Mouse (Mus musculus) limb, embryonic 10.5 days (tissue): ENCODE measurements at regions not wholly inside any gene's neighbourhood (a gene's known extent, or its start where the extent isn't known, plus 50 kb on each side); places are given as distances from the start of the nearest gene placed in this dataset.

Source experiments
- DNase-seq: peaks from one replicate; pipeline ENCODE4 v3.0.0-alpha.2; 2017; ENCODE audit warnings: low spot score
- H3K27ac ChIP-seq: fragments of 300-500 bp; sonication (generic); 2 replicates; pipeline ENCODE4 v1.5.1; 2016; ENCODE audit warnings: mild to moderate bottlenecking
- H3K27me3 ChIP-seq: fragments of 300-500 bp; sonication (generic); 2 replicates; pipeline ENCODE4 v1.6.1; 2016; ENCODE audit warnings: low read depth, mild to moderate bottlenecking; ENCODE audit not compliant: poor library complexity, severe bottlenecking
- H3K36me3 ChIP-seq: fragments of 300-500 bp; sonication (generic); 2 replicates; pipeline ENCODE4 v1.6.1; 2016; ENCODE audit warnings: mild to moderate bottlenecking, moderate library complexity
- H3K4me1 ChIP-seq: fragments of 300-500 bp; sonication (generic); 2 replicates; pipeline ENCODE4 v1.6.1; 2016
- H3K4me3 ChIP-seq: fragments of 300-500 bp; sonication (generic); 2 replicates; pipeline ENCODE4 v1.5.1; 2016; ENCODE audit warnings: mild to moderate bottlenecking, moderate library complexity
- H3K9me3 ChIP-seq: fragments of 300-500 bp; sonication (generic); replicated peaks from 2 replicates; pipeline ENCODE4 v1.6.1; 2016; ENCODE audit warnings: mild to moderate bottlenecking
- WGBS: fragments of 180-500 bp; shearing (Covaris S2); methylation state at CpG from one replicate; pipeline ENCODE4 v1.1.7; 2016; 5-methylcytosine and 5-hydroxymethylcytosine counted together

DNA sequence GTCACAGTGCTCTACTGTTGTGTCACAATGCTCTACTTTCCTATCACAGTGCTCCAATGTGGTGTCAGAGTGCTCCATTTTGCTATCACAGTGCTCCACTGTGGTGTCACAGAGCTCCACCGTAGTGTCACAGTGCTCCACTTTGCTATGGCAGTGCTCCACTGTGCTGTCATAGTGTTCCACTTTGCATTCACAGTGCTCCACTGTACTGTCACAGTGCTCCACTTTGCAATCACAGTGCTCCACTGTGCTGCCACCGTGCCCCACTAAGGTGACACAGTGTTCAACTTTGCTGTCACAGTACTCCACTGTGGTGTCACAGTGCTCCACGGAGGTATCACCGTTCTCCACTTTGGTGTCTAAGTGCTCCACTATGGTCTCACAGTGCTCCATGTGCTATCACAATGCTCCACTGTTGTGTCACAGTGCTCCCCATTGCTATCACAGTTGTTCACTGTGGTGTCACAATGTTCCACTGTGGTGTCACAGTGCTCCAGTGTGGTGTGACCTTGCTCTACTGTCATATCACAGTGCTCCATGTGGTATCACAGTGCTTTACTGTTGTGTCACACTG, 78.9 kb upstream of the Trpm1 start:
- H3K27me3 ChIP-seq, result no peaks in the 10 kb centered on the region
- WGBS, result 91% methylated on average over 4 of the region's 4 CpGs
- H3K4me3 ChIP-seq, result no peak overlapping the region
- no peaks in the 10 kb centered on the region for H3K9me3 ChIP-seq
- H3K27ac ChIP-seq, result no peak overlapping the region
- no peaks in the 10 kb centered on the region for H3K4me1 ChIP-seq
- no peaks in the 10 kb centered on the region for H3K36me3 ChIP-seq
- DNase-seq, result peak; percentile 21

DNA sequence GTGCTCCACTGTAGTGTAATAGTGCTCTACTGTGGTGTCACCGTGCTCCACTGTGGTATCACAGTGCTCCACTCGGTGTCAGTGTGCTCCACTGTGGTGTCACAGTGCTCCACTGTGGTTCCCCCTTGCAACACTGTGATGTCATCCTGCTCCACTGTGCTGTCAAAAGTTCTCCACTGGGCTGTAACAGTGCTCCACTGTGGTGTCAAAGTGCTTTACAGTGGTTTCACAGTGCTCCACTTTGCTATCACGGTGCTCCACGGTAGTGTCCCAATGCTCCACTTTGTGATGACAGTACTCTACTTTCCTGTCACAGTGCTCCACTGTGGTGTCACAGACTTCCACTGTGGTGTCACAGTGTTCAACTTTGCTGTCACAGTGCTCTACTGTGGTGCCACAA, 79.4 kb upstream of the Trpm1 start:
- H3K9me3 ChIP-seq, result no peaks in the 10 kb centered on the region
- DNase-seq, result no peak
- H3K27ac ChIP-seq, result no peak overlapping the region
- WGBS, result 84% methylated on average over 4 of the region's 4 CpGs
- H3K36me3 ChIP-seq, result no peaks in the 10 kb centered on the region
- no peaks in the 10 kb centered on the region for H3K4me1 ChIP-seq
- no peak overlapping the region for H3K4me3 ChIP-seq
- H3K27me3 ChIP-seq, result no peaks in the 10 kb centered on the region

DNA sequence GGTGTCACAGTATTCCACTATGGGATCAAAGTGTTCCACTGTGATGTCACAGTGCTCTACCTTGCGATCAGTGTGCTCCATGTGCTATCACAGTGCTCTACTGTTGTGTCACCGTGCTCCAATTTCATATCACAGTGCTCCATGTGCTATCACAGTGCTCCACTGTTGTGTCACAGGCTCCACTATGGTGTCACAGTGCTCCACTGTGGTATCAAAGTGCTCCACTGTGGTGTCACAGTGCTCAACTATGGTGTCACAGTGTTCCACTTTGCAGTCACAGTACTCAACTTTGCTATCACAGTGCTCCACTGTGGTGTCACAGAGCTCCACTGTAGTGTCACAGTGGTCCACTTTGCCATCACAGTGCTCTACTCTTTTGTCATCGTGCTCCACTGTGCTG, 79.9 kb upstream of the Trpm1 start:
- Histone ChIP-seq H3K27me3 (no peaks in the 10 kb centered on the region), H3K4me3 (no peak overlapping the region), H3K27ac (no peak overlapping the region), H3K9me3 (no peaks in the 10 kb centered on the region), H3K4me1 (no peaks in the 10 kb centered on the region), H3K36me3 (no peaks in the 10 kb centered on the region)
- WGBS, result 86% methylated on average over 3 of the region's 3 CpGs
- DNase-seq, result peak; percentile 26

DNA sequence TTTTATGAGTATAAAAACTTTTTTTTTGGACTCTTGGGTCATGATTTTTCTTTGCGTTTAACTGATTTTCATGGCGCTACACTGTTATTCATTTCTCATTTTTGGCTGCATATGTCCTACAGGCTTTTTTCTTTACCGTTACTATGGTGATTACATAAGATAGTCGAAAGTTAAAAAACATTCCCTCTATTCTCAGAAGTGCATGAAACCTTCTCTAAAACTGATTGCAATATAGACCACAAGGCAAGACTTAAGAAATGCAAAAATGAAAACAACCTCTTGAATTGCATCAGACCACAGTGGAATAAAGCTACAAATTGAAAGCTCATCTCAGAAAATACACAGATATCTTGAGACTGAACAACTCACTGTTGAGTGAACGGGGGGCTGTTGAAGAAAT, 82.7 kb upstream of the Trpm1 start:
- H3K36me3 ChIP-seq, result no peaks in the 10 kb centered on the region
- DNase-seq, result no peak
- no peaks in the 10 kb centered on the region for H3K4me1 ChIP-seq
- H3K9me3 ChIP-seq, result no peaks in the 10 kb centered on the region
- WGBS, result 93% methylated on average over 5 of the region's 5 CpGs
- H3K27ac ChIP-seq, result no peak overlapping the region
- H3K4me3 ChIP-seq, result no peak overlapping the region
- H3K27me3 ChIP-seq, result no peaks in the 10 kb centered on the region

DNA sequence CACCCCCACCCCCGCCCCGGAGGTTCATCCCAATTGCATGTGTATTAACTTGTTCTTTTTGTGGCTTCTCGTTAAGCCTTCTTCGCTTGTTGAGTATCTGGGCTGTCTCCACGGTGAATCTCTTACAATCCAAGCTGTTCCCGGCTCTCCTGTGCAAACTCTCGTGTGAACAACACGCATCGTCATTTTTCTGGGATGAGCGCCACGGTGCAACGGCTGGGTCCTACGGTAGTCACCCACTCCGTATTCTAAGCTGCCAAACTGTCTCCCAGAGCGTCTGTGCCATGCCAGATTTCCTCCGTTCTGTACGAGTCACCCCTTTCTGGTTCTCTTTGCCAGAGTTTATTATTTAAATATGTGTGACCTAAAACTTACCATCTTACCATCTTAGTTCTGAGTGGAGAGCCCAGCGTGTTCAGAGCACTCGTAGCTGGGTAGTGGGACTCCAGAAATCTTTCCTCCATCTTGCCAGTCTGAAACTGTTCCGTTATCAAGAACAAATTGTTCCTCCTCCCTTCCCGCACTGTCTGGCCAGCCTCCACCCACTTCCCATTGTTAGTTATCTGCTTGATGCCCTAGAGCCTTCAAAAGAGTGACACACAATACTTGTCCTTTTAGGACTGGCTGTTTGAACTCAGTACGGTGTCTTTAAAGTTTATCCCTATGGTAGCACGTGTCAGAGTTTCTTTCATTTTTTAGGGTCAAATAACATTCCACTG, 87.9 kb upstream of the Trpm1 start:
- Histone ChIP-seq H3K27me3 (no peaks in the 10 kb centered on the region), H3K27ac (no peak overlapping the region), H3K4me3 (no peak overlapping the region), H3K4me1 (no peaks in the 10 kb centered on the region), H3K36me3 (no peaks in the 10 kb centered on the region), H3K9me3 (no peaks in the 10 kb centered on the region)
- no peak for DNase-seq
- 93% methylated on average over 23 of the region's 23 CpGs for WGBS

DNA sequence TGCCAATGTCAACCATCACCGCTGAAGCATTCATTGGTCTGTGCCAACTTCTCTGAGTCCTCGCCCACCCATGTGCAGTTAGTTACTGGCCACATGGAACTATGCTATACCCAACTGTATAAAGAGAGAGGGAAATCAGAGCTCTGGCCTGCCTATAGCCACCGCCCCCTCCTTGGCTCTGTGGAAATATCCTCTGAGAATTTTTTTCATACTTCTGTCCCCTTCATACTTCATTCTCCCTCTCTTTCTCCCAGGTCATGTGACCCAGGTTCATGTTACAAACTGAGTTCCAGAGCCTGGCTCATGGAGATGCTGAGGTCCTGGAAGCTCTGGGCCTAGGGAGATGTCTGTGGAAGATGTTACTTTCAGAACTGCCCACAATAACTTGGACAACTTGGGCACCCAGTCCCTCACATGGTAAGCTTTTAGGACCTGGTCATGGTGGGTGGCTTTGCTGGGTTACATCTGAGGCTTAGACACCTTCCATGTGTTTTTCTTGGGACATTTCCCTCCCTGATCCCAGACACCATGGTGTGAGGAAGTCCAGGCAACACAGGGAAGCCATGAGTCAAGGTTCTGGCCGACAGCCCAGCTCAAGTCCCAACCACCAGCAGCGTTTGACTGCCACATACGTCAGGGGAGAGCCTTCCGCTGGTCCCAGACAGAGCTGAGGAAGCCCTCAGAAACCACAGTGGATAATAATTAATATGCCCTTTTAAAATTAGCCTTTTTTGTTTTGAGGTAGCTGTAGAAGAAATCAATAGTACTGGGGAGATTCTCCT, 89.0 kb upstream of the Trpm1 start:
- no peak for DNase-seq
- no peaks in the 10 kb centered on the region for H3K36me3 ChIP-seq
- H3K9me3 ChIP-seq, result no peaks in the 10 kb centered on the region
- H3K27me3 ChIP-seq, result no peaks in the 10 kb centered on the region
- no peaks in the 10 kb centered on the region for H3K4me1 ChIP-seq
- H3K4me3 ChIP-seq, result no peak overlapping the region
- WGBS, result 91% methylated on average over 7 of the region's 7 CpGs
- H3K27ac ChIP-seq, result no peak overlapping the region

DNA sequence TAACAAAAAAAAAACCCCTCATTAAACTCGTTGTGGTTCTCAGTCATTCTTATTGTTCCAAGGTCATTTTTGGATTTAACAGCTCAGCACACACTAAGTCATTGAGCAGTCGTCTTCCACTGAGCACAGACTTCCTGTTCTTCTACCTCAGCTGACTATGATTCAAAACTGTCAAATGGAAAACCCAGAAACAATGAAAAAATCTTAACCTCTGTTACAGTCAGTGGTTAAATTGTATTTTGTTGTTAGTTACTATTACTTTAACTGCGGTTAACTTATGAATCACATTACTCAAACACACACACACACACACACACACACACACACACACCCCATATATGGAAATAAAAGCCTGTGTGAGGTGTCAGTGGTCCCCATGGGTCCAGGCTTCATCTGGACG, 92.5 kb upstream of the Trpm1 start:
- no peaks in the 10 kb centered on the region for H3K27me3 ChIP-seq
- no peaks in the 10 kb centered on the region for H3K36me3 ChIP-seq
- no peak overlapping the region for H3K4me3 ChIP-seq
- H3K27ac ChIP-seq, result no peak overlapping the region
- 72% methylated on average over 4 of the region's 4 CpGs for WGBS
- no peak for DNase-seq
- H3K9me3 ChIP-seq, result no peaks in the 10 kb centered on the region
- peaks cover 11% of the 10 kb centered on the region for H3K4me1 ChIP-seq

DNA sequence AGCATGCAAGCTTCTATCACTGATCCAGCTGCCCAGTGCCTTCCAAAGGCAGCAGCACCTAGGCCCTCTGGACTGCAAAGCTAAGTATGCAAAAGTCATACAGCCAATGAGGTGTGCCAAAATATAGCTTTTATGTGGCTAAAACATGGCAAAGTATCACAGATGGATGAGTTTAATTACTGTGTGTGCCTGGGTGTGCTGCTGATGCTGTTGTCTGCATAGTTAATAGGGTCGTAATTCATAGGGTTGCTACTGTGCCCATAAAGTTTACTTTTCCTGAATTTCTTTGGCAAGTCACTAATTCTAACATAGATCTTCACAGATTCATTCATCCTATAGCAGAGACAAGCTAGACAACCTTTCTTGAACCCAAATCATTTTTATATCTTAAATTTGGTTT, 93.1 kb upstream of the Trpm1 start:
- Histone ChIP-seq H3K27ac (no peak overlapping the region), H3K27me3 (no peaks in the 10 kb centered on the region), H3K4me3 (no peak overlapping the region), H3K4me1 (peaks cover 11% of the 10 kb centered on the region), H3K9me3 (no peaks in the 10 kb centered on the region), H3K36me3 (no peaks in the 10 kb centered on the region)
- DNase-seq, result no peak
- 93% methylated on average over 1 of the region's 1 CpGs for WGBS

DNA sequence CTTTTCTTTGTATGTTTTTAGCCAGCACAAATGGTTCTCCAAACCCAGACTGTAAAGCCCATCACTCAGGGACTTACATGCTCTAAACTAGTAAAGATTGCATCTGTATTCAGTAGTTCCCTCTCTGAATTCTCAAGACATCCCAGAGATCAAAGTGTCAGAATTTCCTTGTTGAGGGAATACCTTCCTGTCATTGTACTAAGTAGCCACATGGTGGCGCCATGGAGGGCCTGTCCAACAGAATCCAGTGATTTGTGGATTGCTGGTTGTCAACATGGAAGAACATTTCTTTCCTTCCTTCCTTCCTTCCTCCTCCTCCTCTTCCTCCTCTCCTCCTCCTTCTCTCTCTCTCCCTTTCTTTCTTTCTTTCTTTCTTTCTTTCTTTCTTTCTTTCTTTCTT, 93.6 kb upstream of the Trpm1 start:
- no peaks in the 10 kb centered on the region for H3K27me3 ChIP-seq
- H3K27ac ChIP-seq, result no peak overlapping the region
- no peaks in the 10 kb centered on the region for H3K36me3 ChIP-seq
- DNase-seq, result no peak
- peaks cover 11% of the 10 kb centered on the region for H3K4me1 ChIP-seq
- 4% methylated on average over 1 of the region's 1 CpGs for WGBS
- no peaks in the 10 kb centered on the region for H3K9me3 ChIP-seq
- no peak overlapping the region for H3K4me3 ChIP-seq

DNA sequence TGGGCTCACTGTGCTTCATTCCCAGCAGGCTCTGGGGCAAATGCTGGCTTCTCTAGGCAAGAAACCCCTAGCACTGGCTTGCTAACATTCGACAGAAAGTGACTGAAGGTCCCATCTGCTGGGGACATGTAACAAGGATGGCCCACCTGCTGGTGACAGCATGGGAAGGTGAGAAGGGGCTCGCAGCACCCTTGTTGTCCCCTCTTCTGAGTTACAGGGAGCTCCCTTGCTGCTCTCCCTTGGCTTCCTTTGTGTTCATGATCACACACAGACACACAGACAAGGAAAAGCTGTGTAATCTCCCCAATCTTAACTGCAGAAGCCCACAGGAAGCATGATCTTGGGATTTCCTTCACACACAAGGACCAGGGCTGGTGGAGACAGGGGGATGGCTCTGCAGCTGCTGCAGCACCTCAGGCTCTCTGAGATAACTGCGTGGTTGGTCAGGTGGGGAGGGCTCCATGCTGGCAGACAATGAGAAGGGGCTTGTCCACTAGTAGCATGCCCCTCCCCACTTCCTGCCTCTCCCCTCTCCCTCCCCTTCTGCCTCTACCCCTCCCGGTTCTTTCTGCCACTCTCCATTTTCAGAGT, 95.3 kb upstream of the Trpm1 start:
- WGBS, result 33% methylated on average over 4 of the region's 4 CpGs
- H3K27me3 ChIP-seq, result no peaks in the 10 kb centered on the region
- peaks cover 11% of the 10 kb centered on the region for H3K4me1 ChIP-seq
- H3K4me3 ChIP-seq, result no peak overlapping the region
- no peak for DNase-seq
- H3K36me3 ChIP-seq, result no peaks in the 10 kb centered on the region
- peak overlapping the region; percentile 47 for H3K27ac ChIP-seq
- H3K9me3 ChIP-seq, result no peaks in the 10 kb centered on the region

DNA sequence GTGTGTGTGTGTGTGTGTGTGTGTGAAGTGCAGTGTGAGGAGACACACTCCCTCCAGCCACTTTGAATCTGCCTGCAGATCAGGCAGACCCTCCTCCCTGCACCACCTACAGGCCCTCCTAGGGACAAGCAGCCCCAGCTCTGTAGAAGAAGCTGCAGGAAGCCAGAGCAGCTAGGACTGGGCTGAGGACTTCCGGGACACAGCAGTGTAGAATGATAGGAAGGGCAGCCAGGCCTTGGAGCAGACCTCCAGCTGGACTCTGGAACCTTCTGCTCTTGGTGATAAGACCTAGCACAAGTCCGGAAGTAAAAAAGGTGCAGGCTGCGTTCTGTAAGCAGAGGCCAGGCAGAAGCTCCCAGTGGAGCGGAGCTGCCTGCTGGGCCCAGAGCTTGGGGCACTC, 95.8 kb upstream of the Trpm1 start:
- Histone ChIP-seq H3K27ac (peak overlapping the region; percentile 47; the same call in 1 of the 2 replicates), H3K4me1 (peaks cover 11% of the 10 kb centered on the region), H3K9me3 (no peaks in the 10 kb centered on the region), H3K36me3 (no peaks in the 10 kb centered on the region), H3K4me3 (no peak overlapping the region), H3K27me3 (no peaks in the 10 kb centered on the region)
- DNase-seq, result no peak
- WGBS, result 63% methylated on average over 4 of the region's 4 CpGs

DNA sequence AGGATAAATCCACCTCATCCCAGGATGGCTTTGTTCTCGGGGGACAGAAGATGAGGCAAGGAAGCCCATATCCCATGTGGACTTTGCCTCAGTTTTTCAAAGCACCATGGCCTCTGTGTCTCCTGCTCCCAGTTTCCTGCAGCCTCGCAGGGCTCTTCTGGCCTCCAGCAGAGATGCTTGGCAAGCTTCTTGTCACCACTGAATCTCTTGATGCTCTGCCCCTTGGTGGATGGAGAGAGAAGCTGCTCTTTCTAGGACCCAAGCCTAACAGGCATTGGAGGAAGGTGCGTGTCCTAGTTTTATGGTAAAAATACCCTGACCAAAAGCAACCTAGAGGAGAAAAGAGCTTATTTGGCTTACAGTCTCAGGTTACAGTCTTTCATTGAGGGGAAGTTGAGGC, 97.1 kb upstream of the Trpm1 start:
- no peaks in the 10 kb centered on the region for H3K9me3 ChIP-seq
- peaks cover 11% of the 10 kb centered on the region for H3K4me1 ChIP-seq
- DNase-seq, result no peak
- H3K27me3 ChIP-seq, result no peaks in the 10 kb centered on the region
- H3K36me3 ChIP-seq, result no peaks in the 10 kb centered on the region
- H3K27ac ChIP-seq, result no peak overlapping the region
- no peak overlapping the region for H3K4me3 ChIP-seq
- 85% methylated on average over 3 of the region's 3 CpGs for WGBS

DNA sequence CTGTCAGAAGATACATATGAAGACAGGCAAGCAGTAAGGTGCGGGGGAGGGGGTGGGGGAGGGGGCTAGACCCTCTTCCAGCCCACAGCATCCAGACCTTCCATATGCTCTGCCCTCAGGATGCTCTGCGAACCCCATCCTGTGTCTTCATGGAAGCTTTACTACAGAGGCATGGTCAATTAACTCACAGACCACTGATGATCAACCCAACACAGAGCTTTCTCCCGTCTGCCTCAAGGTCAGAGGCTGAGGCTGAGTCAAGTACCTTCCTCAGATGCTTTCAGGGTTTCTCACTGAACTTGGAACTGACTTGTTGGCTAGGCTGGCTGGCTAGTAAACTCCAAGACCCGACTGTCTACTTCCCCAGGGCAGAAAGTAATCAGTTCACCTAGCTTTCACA, 98.6 kb upstream of the Trpm1 start:
- Histone ChIP-seq H3K36me3 (no peaks in the 10 kb centered on the region), H3K27me3 (no peaks in the 10 kb centered on the region), H3K4me1 (peaks cover 11% of the 10 kb centered on the region), H3K4me3 (no peak overlapping the region), H3K27ac (no peak overlapping the region), H3K9me3 (no peaks in the 10 kb centered on the region)
- WGBS, result 82% methylated on average over 4 of the region's 4 CpGs
- DNase-seq, result no peak
